Mouse (Mus musculus): Measurements from ENCODE around the gene Phkg2.

Phkg2 gene

DNA sequence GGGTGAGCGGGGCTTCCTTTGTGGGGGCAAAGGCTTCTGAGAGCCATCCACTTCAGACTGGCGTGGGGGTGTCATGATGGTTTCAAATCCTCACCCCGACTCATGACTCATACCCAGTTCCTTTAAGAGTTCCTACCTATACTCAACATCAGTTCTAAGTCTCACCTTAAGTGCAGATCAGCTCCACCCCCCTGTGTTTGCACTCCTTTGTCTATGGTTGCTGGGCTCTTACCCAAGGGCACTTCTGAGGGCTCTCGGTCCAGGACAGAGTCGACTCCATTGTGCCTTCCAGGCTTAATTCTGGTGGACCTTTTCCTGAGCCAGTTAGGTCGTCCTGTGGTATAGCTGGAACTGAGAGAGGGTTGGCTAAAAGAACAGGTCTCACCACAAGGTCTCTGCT lies 34.0 kb downstream of the Phkg2 start:
- DNase-seq, result no peak

DNA sequence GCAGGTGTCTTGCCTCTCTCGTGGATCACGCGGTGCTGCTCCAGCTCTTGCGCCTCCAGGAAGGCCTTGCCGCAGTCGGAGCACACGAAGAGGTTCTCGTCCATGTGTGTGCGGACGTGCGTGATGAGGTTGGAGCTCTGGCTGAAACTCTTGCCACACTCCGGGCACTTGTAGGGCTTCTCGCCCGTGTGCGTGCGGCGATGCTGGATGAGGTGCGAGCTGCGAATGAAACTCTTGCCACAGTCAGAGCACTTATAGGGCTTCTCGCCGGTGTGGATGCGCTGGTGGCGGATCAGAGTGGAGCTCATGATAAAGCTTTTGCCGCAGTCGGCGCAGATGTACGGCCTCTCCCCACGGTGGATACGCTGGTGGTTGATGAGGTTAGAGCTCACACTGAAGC lies 37.9 kb downstream of the Phkg2 start:
- DNase-seq, result no peak

DNA sequence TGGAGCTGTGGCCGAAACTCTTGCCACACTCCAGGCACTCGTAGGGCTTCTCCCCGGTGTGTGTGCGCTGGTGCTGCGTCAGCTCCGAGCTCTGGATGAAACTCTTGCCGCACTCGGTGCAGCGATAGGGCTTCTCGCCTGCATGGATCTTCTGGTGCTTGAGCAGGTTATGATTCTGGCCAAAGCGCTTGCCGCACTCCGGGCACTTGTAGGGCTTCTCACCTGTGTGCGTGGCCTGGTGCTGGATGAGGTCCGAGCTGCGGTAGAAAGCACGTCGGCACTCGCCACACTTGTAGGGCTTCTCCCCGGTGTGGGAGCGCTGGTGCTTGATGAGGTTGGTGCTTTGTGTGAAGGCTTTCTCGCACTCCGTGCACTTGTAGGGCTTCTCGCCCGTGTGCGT lies 38.4 kb downstream of the Phkg2 start:
- no peak for DNase-seq

DNA sequence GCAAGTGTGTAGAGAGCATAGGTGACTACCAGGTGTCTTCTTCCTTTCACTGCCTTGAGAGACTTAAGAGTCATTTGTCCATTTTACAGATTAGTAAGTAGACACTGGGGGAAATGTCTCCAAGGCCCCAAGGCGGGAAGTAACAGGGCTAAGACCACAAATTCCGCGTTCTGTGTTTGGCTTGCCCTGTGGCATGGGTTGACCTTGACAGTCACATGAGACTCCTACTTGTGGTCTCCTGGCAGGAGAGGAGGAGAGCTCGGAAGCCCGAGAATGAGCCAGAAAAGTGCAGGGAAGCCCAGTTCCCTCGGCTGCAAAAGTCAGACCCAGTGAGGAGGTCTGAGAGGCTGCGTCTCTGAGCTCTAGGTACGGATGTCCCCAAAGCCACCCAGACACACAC lies 40.4 kb downstream of the Phkg2 start:
- no peak for DNase-seq

DNA sequence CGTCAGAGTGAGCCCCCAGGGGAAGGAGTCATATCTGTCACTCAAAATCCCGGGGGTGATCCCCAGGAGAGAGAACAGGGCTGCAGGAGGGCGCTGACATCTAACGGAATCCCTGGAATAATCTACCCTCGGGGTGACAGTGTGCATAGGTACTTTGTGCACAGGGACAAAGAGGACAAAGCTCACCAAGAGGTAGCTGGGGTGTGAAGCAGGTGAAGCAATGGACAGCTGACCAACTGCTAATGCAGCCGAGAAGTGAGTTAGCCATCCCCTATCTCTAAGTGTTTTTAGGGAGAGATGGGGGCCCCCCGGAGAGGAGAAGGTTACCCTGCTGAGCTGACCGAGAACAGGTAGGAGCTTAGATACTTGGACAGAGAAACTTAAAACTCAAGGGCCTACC lies 41.0 kb downstream of the Phkg2 start:
- peak; percentile 11 for DNase-seq

DNA sequence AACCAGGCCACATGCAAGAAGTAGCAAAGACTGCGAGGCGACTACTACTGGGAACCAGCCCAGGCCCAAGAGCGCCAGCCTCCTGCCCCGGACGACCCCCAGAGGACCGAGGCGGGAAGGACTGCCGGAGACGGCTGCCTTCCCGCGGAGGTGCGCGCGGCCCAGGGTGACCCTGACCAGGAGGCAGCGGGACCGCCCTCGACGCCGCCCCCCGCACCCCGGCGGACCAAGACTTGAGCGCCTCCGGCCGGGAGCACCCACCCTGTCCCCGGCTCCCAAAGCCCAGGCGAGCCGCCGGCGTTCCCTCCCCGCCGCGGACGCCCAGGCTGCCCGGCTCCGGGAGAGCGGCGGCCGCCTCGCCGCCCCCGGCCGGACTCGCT lies 41.4 kb downstream of the Phkg2 start:
- DNase-seq, result peak; percentile 70

DNA sequence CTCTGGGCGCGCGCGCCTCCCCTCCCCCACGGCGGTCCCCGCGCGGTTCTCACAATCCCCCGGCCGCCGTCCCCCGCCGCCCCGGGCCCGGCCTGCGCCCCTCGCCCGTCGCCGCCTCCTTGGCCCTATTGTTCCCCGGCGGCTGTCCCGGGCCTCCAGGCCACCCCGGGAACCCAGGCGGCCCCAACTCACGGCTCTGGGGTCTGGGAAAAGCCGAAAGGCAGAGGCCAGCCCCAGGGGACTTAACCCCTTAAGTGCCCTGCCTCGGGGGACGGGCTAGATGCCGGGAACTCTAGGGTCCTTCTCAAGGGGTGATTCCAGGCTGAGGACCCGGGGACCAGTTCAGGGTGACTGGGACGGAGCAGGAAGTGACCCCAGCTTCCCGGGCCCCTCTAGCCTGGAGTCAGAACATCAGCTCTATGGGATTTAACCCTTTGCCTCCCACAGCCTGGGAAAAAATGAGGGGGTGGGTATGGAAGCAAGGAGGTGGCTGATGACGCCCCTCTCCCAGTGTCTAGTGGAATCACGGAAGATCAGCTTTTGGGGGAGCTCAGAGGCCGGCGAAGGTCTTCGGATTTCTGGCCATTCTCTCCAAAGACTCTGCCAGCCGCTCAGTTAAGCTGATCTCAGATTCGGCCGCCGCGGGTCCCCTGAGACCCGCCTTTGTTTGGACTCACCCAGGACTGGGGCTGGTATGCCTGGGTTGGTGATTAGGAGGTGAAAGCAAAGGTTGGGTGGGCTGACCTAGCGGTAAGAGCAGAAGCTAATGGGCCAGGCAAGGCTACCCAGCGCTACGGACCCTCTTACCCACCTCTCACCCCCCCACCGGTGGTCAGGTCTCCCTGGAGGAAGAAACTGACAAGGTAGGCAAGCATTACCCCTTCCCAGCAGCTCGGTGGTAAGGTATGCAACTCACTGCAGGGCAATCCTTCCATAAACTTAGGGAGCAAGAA lies 42.0 kb downstream of the Phkg2 start, which contains the start of gene Zfp629:
Gene Zfp629 (minus strand): TSS at position 907 of the 953 bp plus-strand sequence.
- peak; percentile 72 for DNase-seq

DNA sequence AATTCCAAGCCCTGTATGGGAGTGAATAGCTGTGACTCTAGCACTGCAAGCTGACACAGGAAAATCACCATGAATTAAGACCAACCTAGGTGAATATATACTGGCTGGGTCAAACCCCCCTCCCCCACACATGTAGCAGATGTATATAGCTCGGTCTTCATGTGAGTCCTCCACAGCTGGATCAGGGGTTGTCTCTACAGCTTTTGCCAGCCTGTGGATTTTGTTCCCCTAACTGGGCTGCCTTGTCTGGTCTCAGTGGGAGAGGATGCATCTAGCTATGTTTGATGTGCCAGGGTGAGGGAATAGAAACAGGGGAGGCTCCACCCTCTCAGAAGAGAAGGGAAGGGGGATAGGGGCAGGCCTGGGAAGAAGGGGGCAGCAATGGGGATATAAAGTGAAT lies 43.2 kb downstream of the Phkg2 start:
- DNase-seq, result peak; percentile 60

DNA sequence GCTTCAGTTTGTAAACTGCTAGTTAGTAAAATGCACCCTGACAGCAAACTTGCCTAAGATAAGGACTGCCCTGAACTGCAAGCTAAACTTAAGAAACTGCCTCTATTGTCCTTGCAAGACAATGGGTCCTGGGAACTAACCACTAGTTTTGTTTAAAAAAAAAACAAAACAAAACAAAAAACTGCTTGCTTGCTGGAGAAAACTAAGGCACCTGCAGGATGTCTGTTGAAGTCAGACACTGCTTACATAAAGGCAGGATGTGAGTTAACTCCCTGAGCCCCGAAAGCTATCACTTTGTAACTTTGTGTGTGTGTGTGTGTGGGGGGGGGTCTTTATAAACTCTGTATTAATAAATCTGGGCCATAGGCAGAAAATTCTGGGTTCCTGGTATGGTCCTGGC lies 43.7 kb downstream of the Phkg2 start:
- DNase-seq, result peak; percentile 45

DNA sequence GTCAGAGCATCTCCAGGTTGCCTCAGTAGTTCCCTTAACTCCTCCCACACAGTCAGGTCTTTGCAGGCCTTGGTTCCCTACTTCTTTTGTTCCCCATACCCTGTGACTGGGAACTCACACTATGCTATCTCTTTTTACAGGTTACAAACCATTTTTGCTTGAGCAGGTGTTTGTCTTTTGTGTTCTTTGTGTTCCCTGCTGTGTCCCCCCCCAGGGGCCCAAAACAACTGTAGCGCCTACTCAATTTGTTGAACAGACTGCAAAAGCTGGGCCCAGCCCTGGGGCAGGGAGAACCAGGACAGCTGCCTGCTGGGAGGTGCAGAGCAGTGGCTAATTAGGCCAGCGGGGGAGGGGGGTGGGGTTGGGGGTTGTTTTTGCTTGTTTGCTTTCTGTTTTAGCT lies 44.8 kb downstream of the Phkg2 start:
- peak; percentile 70 for DNase-seq

DNA sequence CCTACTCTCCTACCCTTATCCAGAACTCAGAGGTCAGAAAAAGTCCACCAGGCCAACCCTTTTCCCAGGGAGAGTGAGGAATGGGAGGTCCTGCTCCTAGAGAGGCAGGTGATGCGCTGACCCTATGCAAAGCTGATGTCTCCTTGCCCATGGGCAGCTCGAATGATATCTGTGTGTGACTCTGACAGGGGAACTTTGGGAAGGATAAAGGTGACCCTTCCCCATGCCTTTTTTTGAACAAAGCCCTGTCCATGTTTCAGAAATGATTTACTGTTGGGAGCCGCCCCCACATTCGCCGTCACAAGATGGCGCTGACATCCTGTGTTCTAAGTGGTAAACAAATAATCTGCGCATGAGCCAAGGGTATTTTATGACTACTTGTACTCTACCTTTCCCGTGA lies 45.3 kb downstream of the Phkg2 start:
- peak; percentile 24 for DNase-seq

DNA sequence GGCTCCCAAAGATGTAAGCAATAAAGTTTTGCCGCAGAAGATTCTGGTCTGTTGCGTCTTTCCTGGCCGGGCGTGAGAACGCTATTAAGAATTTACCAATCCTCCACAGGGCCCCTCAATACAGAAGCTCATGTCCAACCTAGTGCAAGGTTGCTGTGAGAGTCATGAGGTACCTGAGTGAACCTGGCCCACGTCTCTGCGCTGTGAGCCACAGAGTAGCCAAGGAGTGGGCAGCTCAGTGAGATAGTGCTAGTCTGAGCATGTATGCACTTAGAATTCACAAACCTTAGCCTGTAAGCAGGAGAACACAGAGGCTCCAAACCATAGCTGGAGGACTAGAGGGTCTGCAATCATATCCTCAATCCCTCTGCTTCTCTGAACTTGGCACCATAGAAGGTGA lies 52.9 kb downstream of the Phkg2 start:
- no peak for DNase-seq

DNA sequence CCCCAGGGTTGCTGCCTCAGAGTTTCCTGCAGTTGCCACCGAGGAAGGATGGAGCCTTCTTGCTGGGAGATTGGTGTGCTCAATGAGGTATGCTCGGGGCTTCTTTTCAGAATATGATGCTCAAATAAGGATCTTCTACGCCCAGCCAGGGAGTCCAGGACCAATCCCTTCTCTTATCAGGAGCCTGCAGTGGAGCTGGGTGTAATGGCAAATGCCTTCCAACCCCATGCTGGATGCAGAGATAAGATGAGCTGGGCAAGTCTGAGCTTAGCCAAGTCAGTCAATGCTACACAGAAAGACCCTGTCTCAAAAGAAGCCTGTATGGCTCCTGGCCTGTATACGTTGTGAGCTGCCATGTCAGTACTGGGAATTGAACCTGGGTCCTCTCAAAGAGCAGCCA lies 53.3 kb downstream of the Phkg2 start:
- no peak for DNase-seq

DNA sequence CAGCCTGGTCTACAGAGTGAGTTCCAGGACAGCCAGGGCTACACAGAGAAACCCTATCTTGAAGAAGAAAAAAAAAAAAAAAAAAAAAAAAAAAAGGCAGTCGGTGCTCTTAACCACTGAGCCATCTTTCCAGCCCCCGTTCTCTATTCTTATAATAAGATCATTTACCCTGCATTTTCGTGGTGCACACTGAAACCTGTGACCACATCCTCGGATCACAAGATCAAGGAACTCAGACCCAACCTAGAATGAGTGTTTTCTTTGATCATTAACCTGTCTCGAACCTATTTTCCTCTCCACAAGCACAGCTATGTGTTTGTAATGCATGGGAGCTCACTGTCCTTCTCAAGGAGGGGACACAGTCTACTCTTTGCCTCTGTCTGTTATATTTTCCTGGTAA lies 55.5 kb downstream of the Phkg2 start:
- peak; percentile 44 for DNase-seq

DNA sequence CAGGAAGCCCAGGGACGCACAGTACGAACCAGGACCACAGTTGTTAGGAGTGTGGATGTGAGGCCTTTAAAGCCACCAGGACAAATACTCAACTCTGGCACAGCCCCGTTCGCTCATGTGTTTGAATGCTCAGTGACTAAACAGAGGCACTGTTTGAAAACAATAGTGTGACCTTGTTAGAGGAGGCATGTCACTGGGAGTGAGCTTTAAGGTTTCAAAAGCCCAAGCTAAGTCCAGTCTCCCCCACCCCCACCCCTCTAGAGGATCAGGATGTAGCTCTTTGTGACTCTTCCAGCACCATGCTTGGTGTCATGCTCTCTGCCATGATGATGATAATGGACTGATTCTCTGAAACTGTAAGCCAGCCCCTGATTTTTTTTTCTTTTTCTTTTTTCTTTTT lies 58.3 kb downstream of the Phkg2 start:
- DNase-seq, result no peak

Measured in thymus, postnatal 14 days (tissue).